Mouse (Mus musculus): ENCODE results near the gene Mfap5.

GRCm38 (mm10) chr6:122556959-122557561 is 51.4 kb downstream of the Mfap5 start:
- no peak for TF ChIP-seq EP300 (IDR thresholded peaks at IDR 0.05; ENCODE audit: low read length)
- peak; percentile 72 to 77 for TF ChIP-seq CTCF (conservative IDR thresholded peaks at IDR 0.05 in 1 of 2, IDR thresholded peaks at IDR 0.05 in 1 of 2; ENCODE audit: low read depth in 2 of 2, low read length in 2 of 2)
- no peak for TF ChIP-seq MXI1 (IDR thresholded peaks at IDR 0.05; ENCODE audit: low read depth, low read length)
- TF ChIP-seq ZKSCAN1 (IDR thresholded peaks at IDR 0.05; ENCODE audit: borderline replicate concordance, low read depth, low read length), result no peak
- peak; percentile 94 for TF ChIP-seq ZNF384 (IDR thresholded peaks at IDR 0.05; ENCODE audit: low read depth, low read length)
- TF ChIP-seq RCOR1 (conservative IDR thresholded peaks at IDR 0.05; ENCODE audit: low read depth, low read length), result no peak
